Mouse (Mus musculus): ENCODE measurements around the gene Olfr1323. TPM values are rescaled to one million over a fixed set of nuclear protein-coding genes. Genes with fewer than 3 reads are reported as not detected.

Olfr1323 gene
- total RNA-seq (2023) = not detected

GRCm38 (mm10) chrX:50019259-50019658 is at the start of gene Olfr1323:
Gene Olfr1323 (minus strand): TSS chrX:50019359.

Other genes starting within 250 kb of the Olfr1323 start
- gene Igsf1, start 221.6 kb downstream of the Olfr1323 start, total RNA-seq (2023) = not detected
- gene Olfr1322, start 127.9 kb downstream of the Olfr1323 start, total RNA-seq (2023) = not detected